Mouse (Mus musculus): ENCODE data around the gene Gnai3.

The Gnai3 gene

GRCm38 (mm10) chr3:108145534-108146445 lies at the start of gene Gnai3:
Gene Gnai3, minus strand, starts transcription at chr3:108146146.
- peak; percentile 97 for DNase-seq (ENCODE audit: low read depth, low spot score)

- no peak for DNase-seq (ENCODE audit: low read depth, low spot score)
Measured at GRCm38 (mm10) chr3:108195287-108195686, 49.3 kb upstream of the Gnai3 start.

- no peak for DNase-seq (ENCODE audit: low read depth, low spot score)
Measured at GRCm38 (mm10) chr3:108193686-108194085, 47.7 kb upstream of the Gnai3 start.

- no peak for DNase-seq (ENCODE audit: low read depth, low spot score)
Measured at GRCm38 (mm10) chr3:108189897-108190296, 44.0 kb upstream of the Gnai3 start.

- no peak for DNase-seq (ENCODE audit: low read depth, low spot score)
Measured at GRCm38 (mm10) chr3:108188716-108189490, 43.0 kb upstream of the Gnai3 start.

GRCm38 (mm10) chr3:108187111-108187795 lies 41.3 kb upstream of the Gnai3 start:
- DNase-seq (ENCODE audit: low read depth, low spot score), result no peak

GRCm38 (mm10) chr3:108186098-108187047 lies 40.4 kb upstream of the Gnai3 start, which contains the start of gene Amigo1:
Gene Amigo1, plus strand, starts transcription at chr3:108186335.
- peak; percentile 70 for DNase-seq (ENCODE audit: low read depth, low spot score)

GRCm38 (mm10) chr3:108185460-108186097 lies 39.6 kb upstream of the Gnai3 start:
- DNase-seq (ENCODE audit: low read depth, low spot score), result no peak

GRCm38 (mm10) chr3:108184742-108185141 lies 38.8 kb upstream of the Gnai3 start:
- DNase-seq (ENCODE audit: low read depth, low spot score), result no peak

- no peak for DNase-seq (ENCODE audit: low read depth, low spot score)
Measured at GRCm38 (mm10) chr3:108180514-108180913, 34.6 kb upstream of the Gnai3 start.

- no peak for DNase-seq (ENCODE audit: low read depth, low spot score)
Measured at GRCm38 (mm10) chr3:108178756-108179715, 33.1 kb upstream of the Gnai3 start.

GRCm38 (mm10) chr3:108174672-108175531 lies 29.0 kb upstream of the Gnai3 start:
- DNase-seq (ENCODE audit: low read depth, low spot score), result no peak

GRCm38 (mm10) chr3:108169199-108169598 lies 23.3 kb upstream of the Gnai3 start:
- DNase-seq (ENCODE audit: low read depth, low spot score), result no peak

GRCm38 (mm10) chr3:108167499-108167898 lies 21.6 kb upstream of the Gnai3 start:
- no peak for DNase-seq (ENCODE audit: low read depth, low spot score)

GRCm38 (mm10) chr3:108166486-108167211 lies 20.7 kb upstream of the Gnai3 start:
- DNase-seq (ENCODE audit: low read depth, low spot score), result no peak

GRCm38 (mm10) chr3:108165532-108166315 lies 19.8 kb upstream of the Gnai3 start:
- no peak for DNase-seq (ENCODE audit: low read depth, low spot score)

GRCm38 (mm10) chr3:108164807-108165206 lies 18.9 kb upstream of the Gnai3 start:
- peak; percentile 85 for DNase-seq (ENCODE audit: low read depth, low spot score)
